Mouse (Mus musculus) urinary bladder, postnatal 4 days (tissue): Measurements from ENCODE around the gene Olfr715.
"Not testable (repeated sequence)": the region's sequence is repeated elsewhere in the genome, so short reads cannot be mapped to it uniquely, and the experiment has no call there.

Experiments
- DNase-seq, 2 experiments: peaks; one replicate each; pipeline ENCODE4 v3.0.0; 2021 to 2022; ENCODE audit warnings: low spot score in 2 of 2

Olfr715 gene

GRCm38 (mm10) chr7:107130983-107131382 lies at the start of gene Olfr715:
Olfr715 (minus strand) TSS chr7:107131083.
- not testable (repeated sequence) for DNase-seq

GRCm38 (mm10) chr7:107180406-107180805 lies 49.5 kb upstream of the Olfr715 start:
- no peak for DNase-seq

DNA sequence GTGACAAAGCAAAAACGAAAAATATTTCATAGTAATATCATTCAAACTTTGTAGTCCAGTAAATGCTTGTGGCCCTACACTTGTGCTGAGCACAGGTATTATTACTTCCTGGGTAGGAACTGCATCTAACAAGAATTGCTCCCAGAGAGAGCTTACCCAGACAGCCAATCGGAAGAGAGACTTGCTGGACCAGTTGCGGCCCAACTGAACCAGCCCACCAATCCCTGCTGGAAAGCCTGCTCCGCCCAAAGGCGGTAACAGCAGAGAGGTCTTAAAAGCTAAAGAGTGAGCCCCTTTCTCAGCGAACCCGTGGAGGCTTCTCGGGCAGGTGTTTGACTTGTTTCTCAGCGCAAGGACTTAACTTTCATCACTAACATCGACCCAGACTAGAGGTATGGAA lies 35.8 kb upstream of the Olfr715 start, which contains the start of gene Nlrp14:
Gene Nlrp14, plus strand, starts transcription at position 301 of the 400 bp plus-strand sequence.
- no peak for DNase-seq

GRCm38 (mm10) chr7:107138027-107138426 lies 7.1 kb upstream of the Olfr715 start, which contains the start of gene Olfr716:
Olfr716 (plus strand) TSS chr7:107138327.
- not testable (repeated sequence) for DNase-seq

DNA sequence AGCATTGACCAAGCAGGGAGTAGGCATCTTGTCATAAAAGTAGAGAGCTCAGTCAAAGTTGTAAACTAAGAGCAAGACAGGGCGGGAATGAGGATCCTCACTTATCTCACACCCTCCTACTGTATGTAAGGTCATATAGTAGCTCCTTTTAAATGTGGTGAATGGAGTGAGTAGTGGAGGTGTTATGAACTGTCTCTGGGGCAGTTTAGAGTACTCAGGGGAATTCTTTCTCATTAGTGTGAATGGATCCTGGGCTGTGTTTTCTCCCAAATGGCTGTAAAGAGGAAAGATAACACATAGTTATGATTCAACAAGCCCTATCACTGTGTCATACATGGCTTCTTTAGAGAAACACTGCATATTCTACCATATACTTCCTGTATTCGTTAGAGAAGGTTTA lies 20.6 kb downstream of the Olfr715 start, which contains the start of gene Olfr715b:
Gene Olfr715b, minus strand, starts transcription at position 101 of the 400 bp plus-strand sequence.
- DNase-seq: not testable (repeated sequence)

DNA sequence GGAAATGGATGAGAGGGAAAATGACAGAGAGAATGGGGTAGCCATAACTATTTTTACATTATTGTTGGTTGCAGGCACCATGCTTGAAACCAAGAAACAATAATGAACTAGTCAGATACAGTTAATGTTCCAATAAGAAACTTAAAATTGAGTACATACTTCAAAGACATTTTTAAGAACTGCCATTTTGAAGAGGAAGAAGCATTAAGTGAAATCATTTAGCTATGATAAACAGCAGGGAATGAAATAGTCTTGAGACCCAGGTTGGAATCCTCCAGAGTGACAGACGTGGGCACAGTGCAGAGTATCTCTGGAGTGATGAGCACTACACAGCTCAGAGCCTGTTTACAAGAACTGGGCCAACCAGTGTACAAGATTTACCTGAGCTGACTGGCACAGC lies 38.0 kb downstream of the Olfr715 start, which contains the start of gene Olfr17:
Gene Olfr17, plus strand, starts transcription at position 301 of the 400 bp plus-strand sequence.
- DNase-seq: no peak
